Mouse (Mus musculus) MEL (cell line): Measurements from ENCODE around the gene Zbtb20. TPM values are rescaled to one million over a fixed set of nuclear protein-coding genes. Genes with fewer than 3 reads are reported as not detected.

Source experiments
- DNase-seq: peaks from one replicate; pipeline ENCODE4 v3.0.0; 2011; ENCODE audit warnings: low read depth, low spot score
- H3K27ac ChIP-seq: 2 replicates; pipeline ENCODE4 v1.5.1; 2012; ENCODE audit warnings: low read depth, mild to moderate bottlenecking, control low read depth, low read length, moderate library complexity; ENCODE audit not compliant: control insufficient read depth
- H3K27me3 ChIP-seq, 2 experiments: fragments of 150-350 bp in 1 of 2; sonication (generic) in 1 of 2; 2 replicates each; pipeline ENCODE4 v1.6.1; 2012; ENCODE audit warnings: low read length in 2 of 2, mild to moderate bottlenecking in 2 of 2, improper control_type of control experiment in 1 of 2, moderate library complexity in 1 of 2; ENCODE audit not compliant: insufficient read depth in 2 of 2, control insufficient read depth in 1 of 2
- H3K36me3 ChIP-seq, 2 experiments: 2 replicates each; pipeline ENCODE4 v1.6.1; 2012 to 2014; ENCODE audit warnings: low read length in 2 of 2, improper control_type of control experiment in 1 of 2, inconsistent platforms in 1 of 2, mild to moderate bottlenecking in 1 of 2; ENCODE audit not compliant: insufficient read depth in 2 of 2, control insufficient read depth in 1 of 2
- H3K4me1 ChIP-seq, 2 experiments: fragments of 150-350 bp in 1 of 2; sonication (generic) in 1 of 2; 2 replicates each; pipeline ENCODE4 v1.6.1; 2012; ENCODE audit warnings: low read length in 2 of 2, improper control_type of control experiment in 1 of 2, mild to moderate bottlenecking in 1 of 2; ENCODE audit not compliant: insufficient read depth in 2 of 2, control insufficient read depth in 1 of 2
- H3K4me3 ChIP-seq, 2 experiments: fragments of 150-350 bp in 1 of 2; sonication (generic) in 1 of 2; 2 replicates each; pipeline ENCODE4 v1.5.1; 2012; ENCODE audit warnings: low read depth in 2 of 2, low read length in 2 of 2, mild to moderate bottlenecking in 2 of 2, moderate library complexity in 2 of 2, control low read depth in 1 of 2, improper control_type of control experiment in 1 of 2; ENCODE audit not compliant: control insufficient read depth in 1 of 2, insufficient read depth in 1 of 2
- H3K79me2 ChIP-seq: 2 replicates; pipeline ENCODE4 v1.6.1; 2012; ENCODE audit warnings: mild to moderate bottlenecking, low read length, moderate library complexity; ENCODE audit not compliant: control insufficient read depth, poor library complexity, insufficient read depth
- H3K9ac ChIP-seq: 2 replicates; pipeline ENCODE4 v1.6.1; 2012; ENCODE audit warnings: low read depth, mild to moderate bottlenecking, control low read depth, low read length, moderate library complexity; ENCODE audit not compliant: control insufficient read depth, poor library complexity, severe bottlenecking
- H3K9me3 ChIP-seq: fragments of 150-350 bp; sonication (generic); replicated peaks from 2 replicates; pipeline ENCODE4 v1.6.1; 2012; ENCODE audit warnings: mild to moderate bottlenecking, low read length, improper control_type of control experiment, moderate library complexity; ENCODE audit not compliant: insufficient read depth
- CTCF ChIP-seq, 3 experiments: IDR thresholded peaks in 2 of 3; conservative IDR thresholded peaks in 1 of 3; 2 replicates each; pipeline ENCODE4 v1.5.1; 2011 to 2012; ENCODE audit warnings: low read length in 3 of 3, low read depth in 2 of 3, mild to moderate bottlenecking in 2 of 3, improper control_type of control experiment in 1 of 3, inconsistent platforms in 1 of 3, mixed read lengths in 1 of 3, moderate library complexity in 1 of 3; ENCODE audit not compliant: control insufficient read depth in 1 of 3, insufficient read depth in 1 of 3, poor library complexity in 1 of 3, severe bottlenecking in 1 of 3
- EP300 ChIP-seq, 2 experiments: IDR thresholded peaks; 2 replicates each; pipeline ENCODE4 v1.6.1; 2011; ENCODE audit warnings: improper control_type of control experiment in 2 of 2, low read length in 2 of 2, low read depth in 1 of 2, mild to moderate bottlenecking in 1 of 2
- HCFC1 ChIP-seq: IDR thresholded peaks from 2 replicates; pipeline ENCODE4 v1.6.1; 2012; ENCODE audit warnings: low read depth, mild to moderate bottlenecking, inconsistent platforms, low read length, improper control_type of control experiment, moderate library complexity
- MAFK ChIP-seq: IDR thresholded peaks from 2 replicates; pipeline ENCODE4 v1.6.1; 2011; ENCODE audit warnings: low read depth, mild to moderate bottlenecking, low read length, improper control_type of control experiment, borderline replicate concordance
- MAX ChIP-seq: IDR thresholded peaks from 2 replicates; pipeline ENCODE4 v1.6.1; 2011; ENCODE audit warnings: low read length, improper control_type of control experiment
- MXI1 ChIP-seq: IDR thresholded peaks from 2 replicates; pipeline ENCODE4 v1.6.1; 2011; ENCODE audit warnings: mild to moderate bottlenecking, low read depth, low read length, improper control_type of control experiment
- MYB ChIP-seq: IDR thresholded peaks from 2 replicates; pipeline ENCODE4 v1.6.1; 2011; ENCODE audit warnings: mild to moderate bottlenecking, low read depth, low read length, improper control_type of control experiment
- MYC ChIP-seq: IDR thresholded peaks from 2 replicates; pipeline ENCODE4 v1.6.1; 2011; ENCODE audit warnings: low read depth, mild to moderate bottlenecking, low read length, improper control_type of control experiment, moderate library complexity
- NELFE ChIP-seq: IDR thresholded peaks from 2 replicates; pipeline ENCODE4 v1.6.1; 2011; ENCODE audit warnings: low read depth, low read length, improper control_type of control experiment
- POLR2A ChIP-seq, 2 experiments: IDR thresholded peaks; 2 replicates each; pipeline ENCODE4 v1.6.1; 2011 to 2012; ENCODE audit warnings: low read length in 2 of 2, mild to moderate bottlenecking in 2 of 2, control low read depth in 1 of 2, improper control_type of control experiment in 1 of 2, low read depth in 1 of 2, moderate library complexity in 1 of 2; ENCODE audit not compliant: control insufficient read depth in 1 of 2, insufficient read depth in 1 of 2, poor library complexity in 1 of 2
- POLR2AphosphoS2 ChIP-seq: IDR thresholded peaks from 2 replicates; pipeline ENCODE4 v1.6.1; 2011; ENCODE audit warnings: low read length, improper control_type of control experiment
- POLR2AphosphoS5 ChIP-seq: IDR thresholded peaks from 2 replicates; pipeline ENCODE4 v1.6.1; 2012; ENCODE audit warnings: low read depth, borderline replicate concordance, mild to moderate bottlenecking, inconsistent platforms, low read length, moderate library complexity, mixed read lengths
- RAD21 ChIP-seq: IDR thresholded peaks from 2 replicates; pipeline ENCODE4 v1.6.1; 2011; ENCODE audit warnings: mild to moderate bottlenecking, low read depth, low read length, improper control_type of control experiment
- RCOR1 ChIP-seq: IDR thresholded peaks from 2 replicates; pipeline ENCODE4 v1.6.1; 2012; ENCODE audit warnings: low read depth, mild to moderate bottlenecking, inconsistent platforms, low read length, improper control_type of control experiment
- SIN3A ChIP-seq: IDR thresholded peaks from 2 replicates; pipeline ENCODE4 v1.6.1; 2012; ENCODE audit warnings: low read length, improper control_type of control experiment, inconsistent platforms
- SMC3 ChIP-seq: IDR thresholded peaks from 2 replicates; pipeline ENCODE4 v1.6.1; 2011; ENCODE audit warnings: low read depth, low read length, improper control_type of control experiment
- TAL1 ChIP-seq: IDR thresholded peaks from 2 replicates; pipeline ENCODE4 v1.6.1; 2012; ENCODE audit warnings: mild to moderate bottlenecking, inconsistent platforms, low read length, moderate library complexity, mixed read lengths
- UBTF ChIP-seq: IDR thresholded peaks from 2 replicates; pipeline ENCODE4 v1.6.1; 2012; ENCODE audit warnings: low read depth, mild to moderate bottlenecking, inconsistent platforms, low read length, improper control_type of control experiment, moderate library complexity, borderline replicate concordance; ENCODE audit not compliant: insufficient read depth
- USF1 ChIP-seq: IDR thresholded peaks from 2 replicates; pipeline ENCODE4 v1.6.1; 2014; ENCODE audit warnings: low read depth, mild to moderate bottlenecking, inconsistent platforms, low read length, improper control_type of control experiment, moderate library complexity
- ZC3H11A ChIP-seq: IDR thresholded peaks from 2 replicates; pipeline ENCODE4 v1.6.1; 2012; ENCODE audit warnings: low read depth, mild to moderate bottlenecking, inconsistent platforms, low read length, improper control_type of control experiment
- ZKSCAN1 ChIP-seq: IDR thresholded peaks from 2 replicates; pipeline ENCODE4 v1.6.1; 2012; ENCODE audit warnings: low read depth, mild to moderate bottlenecking, inconsistent platforms, low read length, improper control_type of control experiment, moderate library complexity
- ZMIZ1 ChIP-seq: IDR thresholded peaks from 2 replicates; pipeline ENCODE4 v1.6.1; 2012; ENCODE audit warnings: low read depth, mild to moderate bottlenecking, inconsistent platforms, low read length, improper control_type of control experiment, moderate library complexity
- ZNF384 ChIP-seq: IDR thresholded peaks from 2 replicates; pipeline ENCODE4 v1.6.1; 2012; ENCODE audit warnings: low read depth, mild to moderate bottlenecking, inconsistent platforms, low read length, improper control_type of control experiment
- polyA plus RNA-seq, 2 experiments: library from polyadenylated mRNA; stranded (reverse) in 1 of 2; unstranded in 1 of 2; fragments of >175 nt in 1 of 2; fragments of >200 nt in 1 of 2; gene quantifications; 2 replicates each; pipeline versions ENCODE4 v1.2.1 to v1.2.4; 2012; ENCODE audit warnings: low replicate concordance in 2 of 2, low read depth in 1 of 2; ENCODE audit not compliant: insufficient read length in 2 of 2, insufficient read depth in 1 of 2, missing spikeins in 1 of 2
- total RNA-seq: library from RNA; depleted of rRNA; stranded (reverse); fragments of 300-350 nt; gene quantifications from 2 replicates; pipeline ENCODE4 v1.2.3, GENCODE M21; 2012

Zbtb20 gene
- total and polyA plus RNA-seq, 3 experiments = 0.17 to 0.27 TPM; not detected in 1

- TF ChIP-seq TAL1 = no peak
- TF ChIP-seq HCFC1 = no peak
- TF ChIP-seq ZNF384 = no peak
- no peak for TF ChIP-seq MAFK
- TF ChIP-seq MXI1 = no peak
- no peak for TF ChIP-seq ZC3H11A
- TF ChIP-seq MAX = no peak
- no peak for TF ChIP-seq POLR2AphosphoS5
- TF ChIP-seq ZMIZ1 = no peak
- TF ChIP-seq POLR2AphosphoS2 = no peak
- no peak for TF ChIP-seq SIN3A
- Histone ChIP-seq H3K27me3 (no peaks in the 10 kb centered on the region; a peak in 1 of 4 replicates), H3K9me3 (no peaks in the 10 kb centered on the region), H3K36me3 (peaks cover 0 to 2% of the 10 kb centered on the region in 2 experiments; a peak in 2 of 4 replicates), H3K79me2 (no peaks in the 10 kb centered on the region), H3K27ac (no peak overlapping the region), H3K9ac (no peak overlapping the region), H3K4me1 (peaks cover 0 to 9% of the 10 kb centered on the region in 2 experiments; a peak in 2 of 4 replicates), H3K4me3 (no peak overlapping the region)
- no peak for DNase-seq
Observed at GRCm38 (mm10) chr16:43634037-43634436, 758.4 kb downstream of the Zbtb20 start.

- Histone ChIP-seq H3K9me3 (no peaks in the 10 kb centered on the region), H3K79me2 (no peaks in the 10 kb centered on the region), H3K4me3 (no peak overlapping the region), H3K27ac (no peak overlapping the region), H3K4me1 (peaks cover 3 to 17% of the 10 kb centered on the region in 2 experiments; a peak in 3 of 4 replicates), H3K36me3 (peaks cover 0 to 4% of the 10 kb centered on the region in 2 experiments; a peak in 2 of 4 replicates)
- no peak for DNase-seq
- TF ChIP-seq MYB = no peak
- no peak for TF ChIP-seq TAL1
- TF ChIP-seq SMC3 = no peak
- no peak for TF ChIP-seq RCOR1
- TF ChIP-seq ZC3H11A = no peak
- no peak for TF ChIP-seq CTCF (IDR thresholded peaks at IDR 0.05 in 2 of 3, conservative IDR thresholded peaks at IDR 0.05 in 1 of 3; ENCODE audit: control insufficient read depth in 1 of 3, insufficient read depth in 1 of 3, low read depth in 2 of 3, low read length in 3 of 3, poor library complexity in 1 of 3, severe bottlenecking in 1 of 3)
- no peak for TF ChIP-seq USF1
- TF ChIP-seq POLR2AphosphoS2 = no peak
- TF ChIP-seq EP300 (IDR thresholded peaks at IDR 0.05; ENCODE audit: low read depth in 1 of 2, low read length in 2 of 2) = no peak
- no peak for TF ChIP-seq MXI1
- TF ChIP-seq SIN3A = no peak
- no peak for TF ChIP-seq RAD21
- TF ChIP-seq ZKSCAN1 = no peak
- TF ChIP-seq UBTF = no peak
- no peak for TF ChIP-seq MYC
- TF ChIP-seq POLR2A (IDR thresholded peaks at IDR 0.05; ENCODE audit: control insufficient read depth in 1 of 2, insufficient read depth in 1 of 2, low read depth in 1 of 2, low read length in 2 of 2, poor library complexity in 1 of 2) = no peak
- no peak for TF ChIP-seq NELFE
- TF ChIP-seq, all 39 proteins: peak for 0
- Histone ChIP-seq H3K9ac (no peak overlapping the region), H3K27me3 (no peaks in the 10 kb centered on the region; a peak in 1 of 4 replicates)
Observed at GRCm38 (mm10) chr16:43637241-43637640, 761.6 kb downstream of the Zbtb20 start.
